Mouse (Mus musculus): ENCODE measurements around the gene Mbd3.

GRCm38 (mm10) chr10:80399191-80399972, at the start of gene Mbd3:
- TF ChIP-seq POLR2A (IDR thresholded peaks at IDR 0.05; ENCODE audit: low read depth, low read length): peak; percentile 99
- no peak for TF ChIP-seq CTCF (IDR thresholded peaks at IDR 0.05; ENCODE audit: extremely low read depth, insufficient read depth, insufficient read length, insufficient replicate concordance)

Measured in spleen, adult 2 months (tissue).